Mouse (Mus musculus): ENCODE data around the gene Tm9sf2. TPM values are rescaled to one million over a fixed set of nuclear protein-coding genes. Genes with fewer than 3 reads are reported as not detected.

Tm9sf2 gene
- total RNA-seq, 2 experiments from 2014 or later = 53.7 to 59.3 TPM

GRCm38 (mm10) chr14:122160916-122161315 lies 54.1 kb downstream of the Tm9sf2 start:
- no peak for DNase-seq
- intact Hi-C loops (cut with DNase I) = no loop called here

GRCm38 (mm10) chr14:122168912-122169311 lies 62.1 kb downstream of the Tm9sf2 start:
- no peak for DNase-seq
- intact Hi-C loops (cut with DNase I) = no loop called here

- no peak for DNase-seq
- intact Hi-C loops (cut with DNase I) = no loop called here
Measured at GRCm38 (mm10) chr14:122170202-122170781, 63.5 kb downstream of the Tm9sf2 start.

- intact Hi-C loops (cut with DNase I) = no loop called here
Measured at GRCm38 (mm10) chr14:122171031-122171430, 64.2 kb downstream of the Tm9sf2 start.

GRCm38 (mm10) chr14:122176263-122176798 lies 69.5 kb downstream of the Tm9sf2 start:
- intact Hi-C loops (cut with DNase I) = no loop called here
- DNase-seq = no peak

More at GRCm38 (mm10) chr14:122171031-122171430, 64.2 kb downstream of the Tm9sf2 start:
- DNase-seq = no peak

GRCm38 (mm10) chr14:122179262-122179661 lies 72.4 kb downstream of the Tm9sf2 start:
- DNase-seq = no peak
- intact Hi-C loops (cut with DNase I) = no loop called here

- intact Hi-C loops (cut with DNase I) = no loop called here
Measured at GRCm38 (mm10) chr14:122181078-122181814, 74.4 kb downstream of the Tm9sf2 start, which contains the start of gene Clybl. Gene Clybl (plus strand): TSS chr14:122181704.

GRCm38 (mm10) chr14:122181815-122182157 lies 74.9 kb downstream of the Tm9sf2 start:
- DNase-seq = no peak
- intact Hi-C loops (cut with DNase I) = no loop called here

More at GRCm38 (mm10) chr14:122181078-122181814, 74.4 kb downstream of the Tm9sf2 start, which contains the start of gene Clybl:
- peak; percentile 96 to 97 for DNase-seq

- intact Hi-C loops (cut with DNase I) = no loop called here
Measured at GRCm38 (mm10) chr14:122182220-122182619, 75.4 kb downstream of the Tm9sf2 start.

GRCm38 (mm10) chr14:122183974-122184373 lies 77.1 kb downstream of the Tm9sf2 start:
- no peak for DNase-seq
- intact Hi-C loops (cut with DNase I) = no loop called here

More at GRCm38 (mm10) chr14:122182220-122182619, 75.4 kb downstream of the Tm9sf2 start:
- no peak for DNase-seq

- no peak for DNase-seq
- intact Hi-C loops (cut with DNase I) = no loop called here
Measured at GRCm38 (mm10) chr14:122188250-122188649, 81.4 kb downstream of the Tm9sf2 start.

- intact Hi-C loops (cut with DNase I) = loop anchor here (10.0 kb wide), 2 partner anchors 695 to 1055 kb away; no protein-coding TSS in a partner anchor
- DNase-seq = no peak
Measured at GRCm38 (mm10) chr14:122189901-122190300, 83.1 kb downstream of the Tm9sf2 start.

GRCm38 (mm10) chr14:122190527-122190926 lies 83.7 kb downstream of the Tm9sf2 start:
- intact Hi-C loops (cut with DNase I) = loop anchor here (10.0 kb wide), 2 partner anchors 694 to 1054 kb away; no protein-coding TSS in a partner anchor
- DNase-seq = no peak

- intact Hi-C loops (cut with DNase I) = loop anchor here (10.0 kb wide), 2 partner anchors 694 to 1054 kb away; no protein-coding TSS in a partner anchor
- peak in 1 of 2 experiments; percentile 23 for DNase-seq
Measured at GRCm38 (mm10) chr14:122190941-122191510, 84.2 kb downstream of the Tm9sf2 start.

- no peak for DNase-seq
- intact Hi-C loops (cut with DNase I) = loop anchor here (10.0 kb wide), 2 partner anchors 690 to 1050 kb away; no protein-coding TSS in a partner anchor
Measured at GRCm38 (mm10) chr14:122194630-122195029, 87.8 kb downstream of the Tm9sf2 start.

- intact Hi-C loops (cut with DNase I) = loop anchor here (10.0 kb wide), 2 partner anchors 688 to 1048 kb away; no protein-coding TSS in a partner anchor
- no peak for DNase-seq
Measured at GRCm38 (mm10) chr14:122196851-122197250, 90.0 kb downstream of the Tm9sf2 start.

GRCm38 (mm10) chr14:122200247-122200885 lies 93.5 kb downstream of the Tm9sf2 start:
- no peak for DNase-seq
- intact Hi-C loops (cut with DNase I) = no loop called here

GRCm38 (mm10) chr14:122209177-122209576 lies 102.3 kb downstream of the Tm9sf2 start:
- DNase-seq = no peak
- intact Hi-C loops (cut with DNase I) = no loop called here

All from gastrocnemius, postnatal 36 days (tissue).